Mouse (Mus musculus) neutrophil, adult 5-6 weeks (primary cell): Measurements from ENCODE around the gene Mef2d. TPM values are rescaled to one million over a fixed set of nuclear protein-coding genes. Genes with fewer than 3 reads are reported as not detected.
A peak's percentile ranks its signal among the peaks of the same experiment; 100 is the strongest.

Source experiments
- ATAC-seq: fragments of 151-379, 151-347 bp; 2 replicates; pipeline ENCODE4 v1.8.0; 2017; ENCODE audit warnings: mild to moderate bottlenecking, moderate TSS enrichment; ENCODE audit not compliant: insufficient number of reproducible peaks, poor library complexity, low FRiP score, severe bottlenecking; ENCODE audit errors: extremely low read depth
- total RNA-seq: library from RNA; stranded (forward); fragments of 200-1000 nt; gene quantifications from 2 replicates; pipeline ENCODE4 v1.2.3, GENCODE M21; 2017

Mef2d gene
- total RNA-seq, 1 experiment from 2014 or later = 162 TPM

DNA sequence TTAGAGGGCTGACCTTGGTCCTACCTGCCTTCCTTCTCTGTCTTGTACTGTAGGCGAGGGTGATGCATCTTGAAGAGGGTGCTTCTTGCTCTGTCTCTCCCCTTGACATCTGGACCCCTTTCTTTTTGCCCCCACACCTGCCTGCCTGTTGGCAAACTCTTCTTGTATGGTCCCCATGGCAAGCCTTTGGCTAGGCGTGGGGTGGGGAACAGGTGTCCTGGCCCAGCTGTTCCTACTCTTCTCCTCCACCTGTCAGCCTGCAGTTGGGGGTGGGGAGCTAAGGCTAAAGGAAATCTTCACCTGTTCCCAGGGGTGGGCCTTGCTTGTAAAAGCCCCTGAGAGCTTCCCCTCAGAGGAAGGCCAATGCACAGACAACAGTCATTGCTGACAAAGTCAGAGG is 5.3 kb downstream of the Mef2d start:
- ATAC-seq = no peak

- no peak for ATAC-seq
Measured at GRCm38 (mm10) chr3:88147866-88148265, 5.7 kb downstream of the Mef2d start.

- peak; percentile 63 for ATAC-seq
Measured at GRCm38 (mm10) chr3:88148354-88148753, 6.2 kb downstream of the Mef2d start.

- ATAC-seq = peak; percentile 30; the same call in 1 of the 2 replicates
Measured at GRCm38 (mm10) chr3:88148776-88149509, 6.8 kb downstream of the Mef2d start.

- ATAC-seq = no peak
Measured at GRCm38 (mm10) chr3:88149510-88149974, 7.4 kb downstream of the Mef2d start.

GRCm38 (mm10) chr3:88150061-88150998 is 8.2 kb downstream of the Mef2d start:
- ATAC-seq = no peak

DNA sequence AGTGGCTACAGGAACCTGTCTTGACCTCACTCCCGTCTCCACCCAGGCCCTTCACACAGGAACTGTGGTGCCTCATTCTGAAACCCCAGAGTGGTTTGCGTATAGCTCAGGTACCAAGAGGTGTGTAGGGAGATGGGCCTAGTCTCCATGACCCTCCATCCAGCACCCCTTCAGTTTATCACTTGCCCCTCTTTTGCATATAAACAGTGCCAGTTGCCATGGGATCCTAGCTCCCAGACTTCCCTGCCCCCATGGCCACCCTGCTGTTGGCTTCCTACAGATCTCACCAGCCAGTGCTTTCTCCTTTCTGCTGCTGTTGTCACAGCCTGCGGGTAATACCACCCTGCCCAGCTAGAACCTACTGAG is 8.8 kb downstream of the Mef2d start:
- no peak for ATAC-seq

GRCm38 (mm10) chr3:88152056-88152455 is 9.9 kb downstream of the Mef2d start:
- ATAC-seq = no peak

GRCm38 (mm10) chr3:88153290-88154011 is 11.3 kb downstream of the Mef2d start:
- no peak for ATAC-seq

DNA sequence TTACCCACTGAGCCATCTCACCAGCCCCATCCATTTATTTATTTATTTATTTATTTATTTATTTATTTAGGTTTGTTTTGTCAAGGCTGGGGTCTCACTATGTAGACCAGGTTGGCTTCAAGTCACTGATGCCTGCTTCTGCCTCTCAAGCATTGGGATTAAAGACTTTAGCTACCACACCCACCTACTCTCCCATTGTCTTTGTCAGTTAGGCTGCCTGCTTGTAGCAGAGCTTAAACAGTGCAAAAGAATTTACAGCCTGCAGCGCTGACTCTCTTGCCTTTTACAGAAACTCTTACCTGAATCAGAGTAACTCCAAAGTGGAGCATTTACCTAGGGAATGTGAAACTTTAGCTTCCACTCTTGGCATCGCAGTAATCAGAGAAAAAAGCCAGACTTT is 12.1 kb downstream of the Mef2d start:
- ATAC-seq = no peak

GRCm38 (mm10) chr3:88156817-88157216 is 14.6 kb downstream of the Mef2d start:
- ATAC-seq = no peak

- ATAC-seq = peak; percentile 33; the same call in 1 of the 2 replicates
Measured at GRCm38 (mm10) chr3:88157771-88158597, 15.8 kb downstream of the Mef2d start.

- ATAC-seq = no peak
Measured at GRCm38 (mm10) chr3:88158991-88159390, 16.8 kb downstream of the Mef2d start.

- no peak for ATAC-seq
Measured at GRCm38 (mm10) chr3:88160856-88161255, 18.7 kb downstream of the Mef2d start.

- no peak for ATAC-seq
Measured at GRCm38 (mm10) chr3:88162259-88162658, 20.1 kb downstream of the Mef2d start.

DNA sequence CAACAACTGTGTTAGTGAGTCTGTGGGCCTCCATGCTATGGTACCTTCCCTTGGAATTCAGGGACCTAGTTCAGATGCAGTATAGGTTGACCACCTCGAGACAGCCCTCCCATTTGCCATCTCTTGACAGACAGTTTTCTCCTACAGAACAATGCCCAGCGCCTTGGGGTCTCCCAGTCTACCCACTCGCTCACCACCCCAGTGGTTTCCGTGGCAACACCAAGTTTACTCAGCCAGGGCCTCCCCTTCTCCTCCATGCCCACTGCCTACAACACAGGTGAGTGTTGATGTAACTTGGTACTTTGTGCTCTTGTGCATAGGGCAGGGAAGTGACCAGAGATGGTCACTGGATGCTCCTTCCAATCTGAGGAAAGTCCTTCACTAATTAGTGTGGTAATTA is 20.6 kb downstream of the Mef2d start:
- ATAC-seq = no peak

DNA sequence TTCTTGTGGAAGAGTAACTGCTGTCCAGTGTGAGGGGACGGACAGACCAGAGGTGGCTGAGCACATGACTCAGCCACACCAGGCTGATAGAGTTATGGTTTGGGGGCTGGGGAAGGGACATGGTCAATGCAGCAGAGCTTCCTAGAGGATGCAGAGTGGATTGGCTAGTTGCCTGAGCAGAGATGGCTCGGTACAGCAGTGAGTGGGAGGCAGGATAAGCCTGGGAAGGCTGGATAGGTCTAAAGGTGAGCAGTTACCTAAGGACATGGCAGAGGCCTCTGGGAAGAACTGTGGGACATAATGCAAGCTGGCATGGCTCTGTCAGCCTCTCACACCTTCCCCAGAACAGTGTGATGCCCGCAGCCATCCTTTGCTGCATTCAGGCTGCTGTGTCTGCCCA is 21.7 kb downstream of the Mef2d start:
- no peak for ATAC-seq

- ATAC-seq = no peak
Measured at GRCm38 (mm10) chr3:88164263-88164662, 22.1 kb downstream of the Mef2d start.
